Mouse (Mus musculus) hindbrain, embryonic 10.5 days (tissue): ENCODE data around the gene Tmprss12. TPM values are rescaled to one million over a fixed set of nuclear protein-coding genes. Genes with fewer than 3 reads are reported as not detected.
"Not testable (repeated sequence)": the region's sequence is repeated elsewhere in the genome, so short reads cannot be mapped to it uniquely, and the experiment has no call there.

Experiments used
- DNase-seq: peaks from one replicate; pipeline ENCODE4 v3.0.0-alpha.2; 2017; ENCODE audit warnings: low spot score
- H3K27ac ChIP-seq: fragments of 300-500 bp; sonication (generic); 2 replicates; pipeline ENCODE4 v1.5.1; 2016; ENCODE audit warnings: mild to moderate bottlenecking, moderate library complexity
- H3K27me3 ChIP-seq: fragments of 300-500 bp; sonication (generic); 2 replicates; pipeline ENCODE4 v1.6.1; 2016; ENCODE audit warnings: mild to moderate bottlenecking; ENCODE audit not compliant: poor library complexity, insufficient read depth, severe bottlenecking
- H3K36me3 ChIP-seq: fragments of 300-500 bp; sonication (generic); 2 replicates; pipeline ENCODE4 v1.6.1; 2016; ENCODE audit warnings: mild to moderate bottlenecking, moderate library complexity
- H3K4me1 ChIP-seq: fragments of 300-500 bp; sonication (generic); replicated peaks from 2 replicates; pipeline ENCODE4 v1.6.1; 2016; ENCODE audit warnings: mild to moderate bottlenecking
- H3K4me3 ChIP-seq: fragments of 300-500 bp; sonication (generic); 2 replicates; pipeline ENCODE4 v1.5.1; 2016; ENCODE audit warnings: mild to moderate bottlenecking, moderate library complexity
- H3K9me3 ChIP-seq: fragments of 300-500 bp; sonication (generic); 2 replicates; pipeline ENCODE4 v1.6.1; 2016; ENCODE audit warnings: mild to moderate bottlenecking, moderate library complexity
- WGBS: fragments of 180-500 bp; shearing (Covaris S2); methylation state at CpG from one replicate; pipeline ENCODE4 v1.1.7; 2016; 5-methylcytosine and 5-hydroxymethylcytosine counted together
- polyA plus RNA-seq: library from polyadenylated mRNA; unstranded; fragments of >200 nt; fragmentation: Nextera tagmentation; extraction: Ambion mirVana; gene quantifications from 2 replicates; pipeline ENCODE4 v1.2.1, GENCODE M21; 2016

Gene Tmprss12
- polyA plus RNA-seq, 1 experiment from 2014 or later: not detected

DNA sequence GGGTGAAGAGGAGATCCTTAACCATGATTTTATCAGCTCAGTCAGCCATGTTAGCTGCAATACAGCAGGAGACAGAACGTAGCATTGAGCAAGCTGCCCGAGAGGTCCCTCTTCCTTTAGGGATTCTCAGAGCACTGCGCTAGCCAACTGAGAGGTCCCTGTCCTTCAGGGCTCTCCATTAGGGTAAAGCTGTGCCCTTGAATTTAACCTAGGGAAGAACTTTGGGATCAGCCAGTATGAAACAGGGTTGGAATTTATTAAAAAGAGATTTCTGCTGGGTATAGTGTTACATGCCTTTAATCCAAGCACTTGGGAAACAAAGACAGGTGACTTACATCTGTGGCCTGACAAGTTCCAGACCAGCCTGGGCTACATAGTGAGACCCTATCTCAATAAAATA, 3.1 kb upstream of the Tmprss12 start:
- 89% methylated on average over 3 of the region's 3 CpGs for WGBS
- Histone ChIP-seq H3K27ac (no peak overlapping the region), H3K9me3 (peaks cover 13% of the 10 kb centered on the region), H3K27me3 (no peaks in the 10 kb centered on the region), H3K36me3 (no peaks in the 10 kb centered on the region), H3K4me3 (no peak overlapping the region), H3K4me1 (no peaks in the 10 kb centered on the region)
- no peak for DNase-seq

DNA sequence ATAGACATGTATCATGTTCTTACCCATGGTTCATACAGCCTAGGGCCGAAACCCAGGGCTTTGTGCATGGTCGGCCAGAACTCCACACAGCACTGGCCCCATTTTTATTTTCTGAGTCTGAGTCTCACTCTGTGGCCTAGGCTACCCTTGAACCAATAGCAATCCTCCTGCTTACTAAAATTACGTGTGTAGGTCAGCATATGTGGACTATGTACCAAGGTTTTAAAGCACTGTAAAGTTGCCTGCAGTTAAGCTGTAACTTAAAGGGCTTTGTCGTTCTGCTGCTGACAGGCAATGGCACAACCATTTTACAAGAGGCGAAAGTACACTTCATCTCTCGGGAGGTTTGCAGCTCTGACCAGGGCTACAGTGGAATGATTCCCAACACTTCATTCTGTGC, 8.3 kb downstream of the Tmprss12 start:
- DNase-seq: no peak
- Histone ChIP-seq H3K36me3 (no peaks in the 10 kb centered on the region), H3K4me3 (no peak overlapping the region), H3K9me3 (no peaks in the 10 kb centered on the region), H3K27ac (no peak overlapping the region), H3K4me1 (no peaks in the 10 kb centered on the region), H3K27me3 (no peaks in the 10 kb centered on the region)
- 91% methylated on average over 6 of the region's 6 CpGs for WGBS

DNA sequence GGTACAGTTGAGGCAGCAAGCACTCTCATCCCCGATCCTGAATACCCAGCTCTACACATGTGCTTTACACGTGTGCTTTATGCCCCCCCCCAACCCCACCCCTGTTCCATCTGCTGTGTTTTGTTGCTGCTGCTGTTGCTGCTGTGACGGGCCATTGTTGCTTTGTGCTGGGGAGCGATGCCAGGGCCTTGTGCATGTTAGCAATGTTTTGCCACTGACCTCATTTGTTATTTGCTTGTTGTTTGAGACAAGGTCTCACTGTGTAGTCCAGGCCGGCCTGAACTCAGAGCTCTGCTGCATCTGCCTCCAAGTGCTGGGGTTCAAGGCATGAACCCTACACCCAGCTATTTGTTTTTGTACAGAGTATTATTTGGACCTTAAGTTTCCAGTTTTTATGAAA, 10.2 kb downstream of the Tmprss12 start:
- Histone ChIP-seq H3K27ac (no peak overlapping the region), H3K36me3 (no peaks in the 10 kb centered on the region), H3K27me3 (no peaks in the 10 kb centered on the region), H3K9me3 (no peaks in the 10 kb centered on the region), H3K4me1 (no peaks in the 10 kb centered on the region), H3K4me3 (no peak overlapping the region)
- DNase-seq: no peak
- WGBS: 78% methylated on average over 5 of the region's 5 CpGs

DNA sequence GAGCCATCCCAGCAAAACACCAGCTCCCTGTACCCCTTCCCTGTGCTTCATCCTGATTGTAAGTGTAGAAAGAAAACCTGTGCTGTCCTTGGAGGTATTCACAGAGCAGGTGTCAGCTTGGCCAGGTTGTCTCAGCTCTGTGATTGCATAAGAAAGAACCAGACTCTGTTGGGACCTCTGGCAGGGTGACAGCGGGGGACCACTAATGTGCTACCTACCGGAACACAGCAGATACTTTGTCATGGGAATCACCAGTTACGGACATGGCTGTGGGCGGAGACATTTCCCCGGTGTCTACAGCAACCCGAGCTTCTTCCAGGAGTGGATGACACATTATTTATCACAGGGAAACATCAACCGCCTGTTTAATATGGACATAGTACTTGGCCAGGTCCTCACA, 11.7 kb downstream of the Tmprss12 start:
- no peaks in the 10 kb centered on the region for H3K27me3 ChIP-seq
- no peak overlapping the region for H3K4me3 ChIP-seq
- H3K9me3 ChIP-seq: no peaks in the 10 kb centered on the region
- 76% methylated on average over 7 of the region's 7 CpGs for WGBS
- H3K4me1 ChIP-seq: no peaks in the 10 kb centered on the region
- H3K36me3 ChIP-seq: no peaks in the 10 kb centered on the region
- no peak overlapping the region for H3K27ac ChIP-seq
- no peak for DNase-seq

DNA sequence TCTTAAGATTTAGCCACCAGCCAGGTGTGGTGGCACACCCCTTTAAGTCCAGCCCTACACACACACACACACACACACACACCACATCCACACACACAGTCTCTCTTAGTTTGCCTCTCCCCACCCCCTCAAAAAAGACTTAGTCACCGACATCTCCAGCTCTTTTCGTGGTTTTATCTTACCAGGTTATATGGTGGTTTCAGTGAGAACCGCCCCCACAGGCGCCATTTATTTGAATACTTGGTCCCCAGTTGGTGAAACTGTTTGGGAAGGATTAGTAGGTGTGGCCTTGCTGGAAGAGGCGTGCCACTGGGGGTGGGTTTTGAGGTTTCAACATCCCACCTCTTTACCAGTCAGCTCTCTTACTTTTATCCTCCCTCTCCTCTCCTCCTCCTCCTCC, 17.2 kb downstream of the Tmprss12 start:
- DNase-seq: no peak
- Histone ChIP-seq H3K4me1 (peaks cover 7% of the 10 kb centered on the region; the same call in 1 of the 2 replicates), H3K4me3 (no peak overlapping the region), H3K27ac (no peak overlapping the region), H3K27me3 (no peaks in the 10 kb centered on the region), H3K36me3 (no peaks in the 10 kb centered on the region), H3K9me3 (no peaks in the 10 kb centered on the region)
- WGBS: 94% methylated on average over 5 of the region's 5 CpGs

DNA sequence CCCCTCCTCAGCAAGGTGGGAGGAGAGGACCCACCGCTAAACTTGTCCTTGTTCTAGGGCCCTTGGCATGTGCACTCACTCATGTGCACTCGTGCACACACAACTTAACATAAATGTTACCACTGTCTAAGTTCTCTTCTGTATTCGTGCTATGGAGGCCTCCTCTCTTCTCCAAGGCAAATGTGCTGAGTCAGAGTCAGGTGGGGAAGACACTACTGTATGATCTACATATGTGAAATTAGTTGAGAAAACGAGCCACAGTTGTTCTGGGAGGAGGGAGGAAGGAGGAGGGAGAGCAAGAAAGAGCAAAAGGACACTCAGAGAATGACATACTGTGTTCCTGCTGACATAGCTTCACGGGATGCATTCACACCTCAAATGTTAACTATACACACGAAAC, 19.9 kb downstream of the Tmprss12 start:
- Histone ChIP-seq H3K27ac (no peak overlapping the region), H3K4me1 (peaks cover 24% of the 10 kb centered on the region), H3K4me3 (no peak overlapping the region), H3K36me3 (no peaks in the 10 kb centered on the region), H3K27me3 (no peaks in the 10 kb centered on the region), H3K9me3 (no peaks in the 10 kb centered on the region)
- DNase-seq: no peak
- 84% methylated on average over 6 of the region's 6 CpGs for WGBS

DNA sequence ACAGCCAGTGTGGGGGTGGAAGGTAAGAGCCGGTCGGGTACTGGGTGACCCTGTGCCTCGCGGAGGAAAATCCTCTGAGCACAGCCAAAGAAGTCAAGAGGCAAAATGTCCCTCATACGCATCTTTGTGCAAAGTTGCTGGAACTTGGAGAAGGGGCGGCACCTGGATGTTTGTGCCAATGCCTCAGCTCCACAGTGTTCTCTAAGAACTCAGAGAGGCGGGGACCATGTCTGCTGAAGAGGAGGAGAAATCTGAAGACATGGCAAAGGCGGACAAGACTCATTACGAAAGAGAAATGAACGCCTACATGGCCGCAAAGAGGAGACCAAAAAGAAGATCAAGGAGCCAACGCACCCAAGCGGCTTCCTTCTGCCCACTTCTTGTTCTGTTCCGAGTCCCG, 20.9 kb downstream of the Tmprss12 start:
- Histone ChIP-seq H3K27ac (peak overlapping the region; percentile 30; the same call in 1 of the 2 replicates), H3K9me3 (no peaks in the 10 kb centered on the region), H3K4me1 (peaks cover 32% of the 10 kb centered on the region), H3K27me3 (no peaks in the 10 kb centered on the region), H3K4me3 (peak overlapping the region; percentile 14; the same call in 1 of the 2 replicates), H3K36me3 (no peaks in the 10 kb centered on the region)
- 54% methylated on average over 15 of the region's 15 CpGs for WGBS
- DNase-seq: no peak

DNA sequence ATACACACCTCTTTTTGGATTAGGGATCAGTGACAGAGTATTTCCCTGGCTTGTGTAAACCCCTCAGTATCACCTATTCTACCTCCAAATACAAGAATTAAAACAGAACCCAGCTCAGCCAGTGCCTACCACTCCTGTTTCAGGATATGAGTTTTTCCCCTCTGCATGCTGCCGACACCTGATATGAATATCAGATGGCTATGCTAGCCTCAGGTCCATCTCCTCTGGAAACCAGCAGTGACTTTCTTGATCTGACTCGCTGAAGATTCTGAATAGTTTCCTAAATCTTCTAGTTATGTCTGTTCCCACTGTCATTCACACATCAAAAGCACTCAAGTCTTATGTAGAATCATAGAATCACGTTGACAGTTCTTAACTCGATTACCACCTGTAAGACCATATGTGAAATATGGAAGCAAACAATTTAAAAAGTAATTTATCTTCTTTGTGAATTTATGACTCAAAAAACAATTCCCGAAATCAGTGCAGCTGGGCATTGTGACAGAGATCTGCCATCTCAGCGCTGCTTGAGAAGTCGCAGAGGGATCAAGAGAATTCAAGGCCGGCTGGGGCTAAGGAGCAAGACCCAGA, 22.9 kb downstream of the Tmprss12 start:
- Histone ChIP-seq H3K27ac (peak overlapping the region; percentile 88), H3K4me3 (peak overlapping the region; percentile 60)
- WGBS: 55% methylated on average over 8 of the region's 8 CpGs

DNA sequence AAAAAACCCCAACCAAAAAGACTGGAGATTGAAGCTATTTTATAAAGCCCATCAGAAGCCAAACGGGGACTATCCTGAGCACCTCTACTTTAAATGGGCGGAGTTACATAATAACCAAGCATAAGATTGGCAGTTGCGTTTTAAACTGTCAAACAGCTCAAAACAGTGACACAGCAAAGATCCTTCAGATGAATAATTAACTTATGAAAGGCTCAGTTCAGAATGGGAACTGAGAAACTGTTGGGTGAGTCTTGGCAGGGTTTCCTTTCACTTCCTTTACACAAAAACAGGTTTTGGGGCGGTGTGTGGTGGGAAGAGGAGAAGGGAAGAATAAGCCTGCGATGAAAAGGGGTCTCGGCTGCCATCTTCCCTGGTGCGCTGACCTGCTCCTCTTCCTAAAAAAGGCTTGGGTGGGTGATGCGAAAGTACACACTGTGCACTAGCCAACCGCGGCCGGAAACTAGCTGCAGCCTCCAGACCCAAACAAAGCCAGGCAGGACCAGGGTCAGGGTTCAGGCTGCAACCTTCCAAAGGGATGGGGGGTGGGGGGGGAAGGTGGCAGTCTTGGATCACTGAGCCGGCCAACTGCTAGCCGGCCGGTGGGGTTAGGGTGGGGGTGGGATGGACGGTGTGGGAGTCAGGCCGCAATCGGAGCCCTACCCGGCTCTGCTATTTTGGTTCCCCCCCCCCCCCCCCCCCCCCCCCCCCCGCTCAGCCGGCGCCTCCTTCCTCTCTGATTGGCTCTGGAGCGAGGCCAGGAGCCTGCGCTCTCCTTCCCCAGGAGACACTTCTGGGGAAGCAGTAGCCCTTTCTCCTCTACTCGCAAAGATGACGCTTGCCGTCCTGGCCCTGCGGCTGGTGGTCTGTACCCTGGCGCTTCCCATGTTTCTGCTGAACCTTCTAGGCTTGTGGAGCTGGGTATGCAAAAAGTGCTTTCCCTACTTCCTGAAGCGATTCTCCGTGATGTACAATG, 23.7 kb downstream of the Tmprss12 start, which contains the start of gene Mettl7a1:
Mettl7a1 (plus strand) TSS at position 122 of the 973 bp plus-strand sequence.
- H3K36me3 ChIP-seq: no peaks in the 10 kb centered on the region
- H3K27ac ChIP-seq: peak within 1 kb of the TSS; percentile 88
- H3K4me3 ChIP-seq: peak within 1 kb of the TSS; percentile 60
- no peaks in the 10 kb centered on the region for H3K27me3 ChIP-seq
- 4% methylated on average over 22 of the region's 30 CpGs for WGBS
- H3K9me3 ChIP-seq: no peaks in the 10 kb centered on the region
- DNase-seq: peak; percentile 83
- peaks cover 32% of the 10 kb centered on the region for H3K4me1 ChIP-seq

More for the DNA sequence above, 22.9 kb downstream of the Tmprss12 start:
- no peaks in the 10 kb centered on the region for H3K36me3 ChIP-seq
- no peaks in the 10 kb centered on the region for H3K9me3 ChIP-seq
- no peak for DNase-seq
- H3K4me1 ChIP-seq: peaks cover 32% of the 10 kb centered on the region
- no peaks in the 10 kb centered on the region for H3K27me3 ChIP-seq

DNA sequence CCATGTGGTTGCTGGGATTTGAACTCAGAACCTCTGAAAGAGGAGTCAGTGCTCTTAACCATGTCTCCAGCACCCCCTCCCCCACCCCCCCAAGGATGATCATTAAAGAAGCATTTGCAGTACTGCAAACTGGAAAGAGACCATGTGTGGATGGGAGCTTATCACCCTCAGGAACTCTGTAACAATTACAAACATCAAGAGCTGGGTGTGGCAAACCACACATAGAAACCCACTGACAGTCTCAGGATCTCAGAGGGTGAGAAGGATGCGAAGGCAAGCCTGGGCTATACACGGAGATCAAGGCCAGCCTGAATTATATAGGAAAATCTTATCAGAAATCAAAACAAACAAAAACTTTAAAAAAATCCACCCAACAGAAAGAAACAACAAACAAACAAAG, 25.6 kb downstream of the Tmprss12 start:
- Histone ChIP-seq H3K27ac (no peak overlapping the region), H3K4me3 (0 out of 2 replicates have a peak overlapping the region, but pooled peaks have one; percentile 2), H3K4me1 (peaks cover 32% of the 10 kb centered on the region), H3K27me3 (no peaks in the 10 kb centered on the region), H3K9me3 (no peaks in the 10 kb centered on the region), H3K36me3 (no peaks in the 10 kb centered on the region)
- 84% methylated on average over 2 of the region's 2 CpGs for WGBS
- no peak for DNase-seq

DNA sequence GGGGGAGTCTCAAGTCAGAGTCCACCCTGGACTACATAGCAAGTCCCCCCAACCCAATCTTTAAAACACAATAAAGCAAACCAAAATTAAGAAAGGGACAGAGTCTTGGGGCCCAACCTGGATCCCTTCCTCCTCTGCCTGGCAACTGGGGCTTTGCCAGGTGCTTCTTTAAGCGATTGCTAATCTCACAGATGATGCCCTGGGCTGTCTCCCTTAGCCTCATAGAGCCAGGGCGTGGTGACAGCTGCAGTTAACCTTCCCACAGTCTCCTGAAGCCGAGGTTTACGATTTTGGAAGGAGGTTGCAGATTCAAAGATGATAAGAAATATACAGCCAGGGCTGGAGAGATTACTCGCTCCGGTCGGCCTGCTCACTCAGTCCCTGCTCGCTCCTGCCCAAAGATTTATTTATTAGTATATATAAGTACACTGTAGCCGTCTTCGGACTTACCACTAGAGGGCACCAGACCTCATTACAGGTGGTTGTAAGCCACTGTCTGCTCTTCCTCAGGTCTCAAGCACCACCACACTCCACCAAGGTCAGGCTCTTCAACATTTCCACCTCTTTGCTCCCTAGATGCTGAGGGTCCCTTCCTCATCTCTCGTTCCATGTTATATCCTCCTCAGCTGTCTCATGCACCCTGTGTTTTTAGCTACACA, 26.9 kb downstream of the Tmprss12 start:
- DNase-seq: peak; percentile 51
- H3K4me1 ChIP-seq: peaks cover 25% of the 10 kb centered on the region
- not testable (repeated sequence) for H3K27me3 ChIP-seq, H3K27ac ChIP-seq, H3K36me3 ChIP-seq, H3K9me3 ChIP-seq, H3K4me3 ChIP-seq
- WGBS: 47% methylated on average over 11 of the region's 11 CpGs

DNA sequence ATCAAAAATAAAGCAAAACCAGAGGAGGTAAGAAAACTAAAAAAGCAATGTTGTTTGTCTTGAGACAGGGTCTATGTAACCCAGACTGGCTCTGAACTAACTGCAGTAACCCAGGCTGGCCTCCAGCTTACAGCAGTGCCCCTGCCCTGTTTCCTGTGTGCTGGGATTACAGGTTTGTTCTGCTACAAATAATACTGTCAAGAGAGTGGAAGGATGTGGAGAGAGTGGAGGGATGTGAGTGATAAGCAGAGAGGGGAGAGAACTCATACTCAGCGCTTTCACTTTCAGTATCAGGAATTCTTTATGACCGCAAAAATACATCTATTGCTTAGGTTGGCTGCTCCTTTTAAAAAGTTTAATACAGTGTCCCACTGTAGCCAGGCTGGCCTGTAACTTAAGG, 31.7 kb downstream of the Tmprss12 start:
- Histone ChIP-seq H3K36me3 (peaks cover 23% of the 10 kb centered on the region), H3K27me3 (no peaks in the 10 kb centered on the region), H3K27ac (no peak overlapping the region), H3K4me3 (no peak overlapping the region), H3K4me1 (no peaks in the 10 kb centered on the region), H3K9me3 (no peaks in the 10 kb centered on the region)
- no peak for DNase-seq
- 98% methylated on average over 2 of the region's 2 CpGs for WGBS
